Mouse (Mus musculus) cortical plate, adult 2 months (tissue): Measurements from ENCODE around the gene Efna5. TPM values are rescaled to one million over a fixed set of nuclear protein-coding genes. Genes with fewer than 3 reads are reported as not detected.

Experiments
- H3K27ac ChIP-seq: fragments of 200-500 bp; 2 replicates; pipeline ENCODE4 v1.5.1; 2012; ENCODE audit warnings: low read length, control low read depth, inconsistent platforms; ENCODE audit not compliant: insufficient read depth
- H3K4me1 ChIP-seq: fragments of 200-500 bp; 2 replicates; pipeline ENCODE4 v1.6.1; 2011; ENCODE audit warnings: low read length; ENCODE audit not compliant: control insufficient read depth, insufficient read depth
- H3K4me3 ChIP-seq: fragments of 200-500 bp; 2 replicates; pipeline ENCODE4 v1.5.1; 2011; ENCODE audit warnings: mild to moderate bottlenecking, low read length, control low read depth; ENCODE audit not compliant: insufficient read depth
- CTCF ChIP-seq: fragments of 200-500 bp; IDR thresholded peaks from 2 replicates; pipeline ENCODE4 v1.5.1; 2011; ENCODE audit warnings: mild to moderate bottlenecking, control low read depth, low read length; ENCODE audit not compliant: insufficient read depth; ENCODE audit errors: extremely low read depth
- POLR2A ChIP-seq: fragments of 200-500 bp; IDR thresholded peaks from 2 replicates; pipeline ENCODE4 v1.6.1; 2011; ENCODE audit warnings: mild to moderate bottlenecking, low read length, control low read depth; ENCODE audit not compliant: insufficient read depth; ENCODE audit errors: extremely low read depth
- polyA plus RNA-seq: library from polyadenylated mRNA; depleted of rRNA; stranded (reverse); fragments of >200 nt; gene quantifications from 2 replicates; pipeline ENCODE4 v1.2.3, GENCODE M21; 2012

The Efna5 gene
- polyA plus RNA-seq, 1 experiment = 14.8 TPM

GRCm38 (mm10) chr17:62591581-62592435, 289.3 kb downstream of the Efna5 start:
- Histone ChIP-seq H3K27ac (no peak overlapping the region), H3K4me1 (no peaks in the 10 kb centered on the region), H3K4me3 (no peak overlapping the region)
- TF ChIP-seq CTCF = no peak
- TF ChIP-seq POLR2A = no peak

- Histone ChIP-seq H3K4me3 (no peak overlapping the region), H3K27ac (no peak overlapping the region), H3K4me1 (no peaks in the 10 kb centered on the region)
- TF ChIP-seq POLR2A (no peak), CTCF (no peak)
Observed at GRCm38 (mm10) chr17:62590685-62591460, 290.2 kb downstream of the Efna5 start.

- Histone ChIP-seq H3K4me3 (no peak overlapping the region), H3K27ac (no peak overlapping the region), H3K4me1 (no peaks in the 10 kb centered on the region; the same call in 1 of the 2 replicates)
- TF ChIP-seq POLR2A (no peak), CTCF (no peak)
Observed at GRCm38 (mm10) chr17:62580127-62580526, 301.0 kb downstream of the Efna5 start.

GRCm38 (mm10) chr17:62579618-62580017, 301.5 kb downstream of the Efna5 start:
- no peaks in the 10 kb centered on the region; the same call in 1 of the 2 replicates for H3K4me1 ChIP-seq
- H3K4me3 ChIP-seq = no peak overlapping the region
- H3K27ac ChIP-seq = no peak overlapping the region
- no peak for TF ChIP-seq CTCF
- no peak for TF ChIP-seq POLR2A

- Histone ChIP-seq H3K4me3 (no peak overlapping the region), H3K4me1 (no peaks in the 10 kb centered on the region), H3K27ac (no peak overlapping the region)
- TF ChIP-seq POLR2A (no peak), CTCF (no peak)
Observed at GRCm38 (mm10) chr17:62574499-62575265, 306.4 kb downstream of the Efna5 start.

- Histone ChIP-seq H3K4me3 (no peak overlapping the region), H3K4me1 (no peaks in the 10 kb centered on the region; the same call in 1 of the 2 replicates), H3K27ac (no peak overlapping the region)
- TF ChIP-seq CTCF (no peak), POLR2A (no peak)
Observed at GRCm38 (mm10) chr17:62570101-62570500, 311.0 kb downstream of the Efna5 start.

GRCm38 (mm10) chr17:62568019-62568418, 313.1 kb downstream of the Efna5 start:
- TF ChIP-seq POLR2A (no peak), CTCF (no peak)
- no peaks in the 10 kb centered on the region; the same call in 1 of the 2 replicates for H3K4me1 ChIP-seq
- no peak overlapping the region for H3K4me3 ChIP-seq
- H3K27ac ChIP-seq = no peak overlapping the region

- Histone ChIP-seq H3K27ac (no peak overlapping the region), H3K4me3 (no peak overlapping the region), H3K4me1 (no peaks in the 10 kb centered on the region; the same call in 1 of the 2 replicates)
- TF ChIP-seq CTCF = no peak
- no peak for TF ChIP-seq POLR2A
Observed at GRCm38 (mm10) chr17:62565632-62566031, 315.5 kb downstream of the Efna5 start.

GRCm38 (mm10) chr17:62562439-62562838, 318.7 kb downstream of the Efna5 start:
- TF ChIP-seq POLR2A (no peak), CTCF (no peak)
- Histone ChIP-seq H3K4me3 (no peak overlapping the region), H3K27ac (no peak overlapping the region), H3K4me1 (no peaks in the 10 kb centered on the region)
